Mouse (Mus musculus): ENCODE measurements around the gene Gm11757.
"Not testable (repeated sequence)": the region's sequence is repeated elsewhere in the genome, so short reads cannot be mapped to it uniquely, and the experiment has no call there.

Gm11757 gene

GRCm38 (mm10) chr4:73891012-73891411 is at the start of gene Gm11757:
Gene Gm11757, minus strand, starts transcription at chr4:73891112.
- DNase-seq, result not testable (repeated sequence)

- DNase-seq, result not testable (repeated sequence)
These were observed 29.7 kb upstream of the Gm11757 start, which contains the start of gene Gm11756 for GRCm38 (mm10) chr4:73920660-73921059. Gene Gm11756, minus strand, starts transcription at chr4:73920760.

- DNase-seq, result not testable (repeated sequence)
These were observed 14.9 kb upstream of the Gm11757 start, which contains the start of gene Gm13871 for GRCm38 (mm10) chr4:73905853-73906252. Gene Gm13871, minus strand, starts transcription at chr4:73905953.

GRCm38 (mm10) chr4:73876166-73876565 is 14.7 kb downstream of the Gm11757 start, which contains the start of gene Gm11758:
Gene Gm11758, minus strand, starts transcription at chr4:73876266.
- DNase-seq, result not testable (repeated sequence)
